In genomic region chr5:10417691-10418217, GRCm38 (mm10) we compare ENCODE assay signal across 34 mouse cellular contexts.
A peak's percentile ranks its signal among the peaks of the same experiment; 100 is the strongest.
DNase-seq lines count a peak whose midpoint lies in the region; ATAC-seq lines count a peak whose summit lies in the region.
"Had no signal": no experiment of that assay in that cellular context is flagged by ENCODE, and none has a peak within 500 bp of the region (broad histone marks: within the 10 kb centered on the region; RNA-seq: fewer than 3 reads in every experiment).

No protein-coding gene starts in this region.

- peak; percentile 4 for DNase-seq in embryo, embryonic 10 days (ENCODE audit: low spot score)
- DNase-seq in embryo, embryonic 9.5 days (ENCODE audit: extremely low spot score), result no peak
- DNase-seq in A20 (ENCODE audit: low read depth, low spot score), result peak; percentile 37
- DNase-seq in kidney, adult 18-20 months, result no peak
- DNase-seq: adrenal gland, postnatal 14 days; cerebellum, adult 18-20 months; cerebellum, postnatal 14 days; gastrocnemius, adult 2 months; gastrocnemius, postnatal 36 days; heart, adult 2 months; heart, postnatal 10 days; kidney, adult 2 months; kidney, postnatal 36 days; layer of hippocampus, adult 9-11 months; lung, embryonic 14.5 days; lung, postnatal 14 days; right cerebral cortex, adult 18-20 months; right cerebral cortex, postnatal 4 days; thymus, adult 18-20 months; thymus, postnatal 25 days had no signal

- peaks cover 9% of the 10 kb centered on the region for H3K4me1 ChIP-seq in forebrain, embryonic 15.5 days
- H3K4me1 ChIP-seq in midbrain, embryonic 13.5 days (replicated peaks), result peaks cover 20% of the 10 kb centered on the region
- H3K4me1 ChIP-seq in intestine, embryonic 16.5 days (ENCODE audit: control insufficient read depth, insufficient read depth, low read length), result no peaks in the 10 kb centered on the region
- H3K4me1 ChIP-seq in heart, embryonic 12.5 days (replicated peaks), result no peaks in the 10 kb centered on the region
- H3K4me1 ChIP-seq: embryonic facial prominence, embryonic 15.5 days; heart, embryonic 13.5 days; hindbrain, embryonic 10.5 days; hindbrain, embryonic 15.5 days; limb, embryonic 12.5 days; liver, embryonic 15.5 days; neural tube, embryonic 12.5 days had no signal

- no peak overlapping the region for H3K4me2 ChIP-seq in forebrain, embryonic 15.5 days (replicated peaks)
- no peak overlapping the region for H3K4me2 ChIP-seq in midbrain, embryonic 13.5 days (replicated peaks)
- no peak overlapping the region for H3K4me2 ChIP-seq in intestine, embryonic 16.5 days (ENCODE audit: low read depth, low read length)
- H3K4me2 ChIP-seq in heart, embryonic 12.5 days, result no peak overlapping the region
- H3K4me2 ChIP-seq: embryonic facial prominence, embryonic 15.5 days; heart, embryonic 13.5 days; hindbrain, embryonic 15.5 days; limb, embryonic 12.5 days; liver, embryonic 15.5 days; lung, embryonic 14.5 days; neural tube, embryonic 12.5 days had no signal

- no peaks in the 10 kb centered on the region for H3K36me3 ChIP-seq in forebrain, embryonic 15.5 days
- no peaks in the 10 kb centered on the region for H3K36me3 ChIP-seq in midbrain, embryonic 13.5 days
- H3K36me3 ChIP-seq in intestine, embryonic 16.5 days (ENCODE audit: control insufficient read depth, insufficient read depth, low read length), result no peaks in the 10 kb centered on the region
- no peaks in the 10 kb centered on the region for H3K36me3 ChIP-seq in heart, embryonic 12.5 days
- H3K36me3 ChIP-seq: embryonic facial prominence, embryonic 15.5 days; heart, embryonic 13.5 days; hindbrain, embryonic 10.5 days; hindbrain, embryonic 15.5 days; limb, embryonic 12.5 days; liver, embryonic 15.5 days; neural tube, embryonic 12.5 days had no signal

- H3K9ac ChIP-seq in forebrain, embryonic 15.5 days (replicated peaks), result no peak overlapping the region
- no peak overlapping the region for H3K9ac ChIP-seq in midbrain, embryonic 13.5 days (replicated peaks)
- H3K9ac ChIP-seq in intestine, embryonic 16.5 days (ENCODE audit: low read depth, low read length), result no peak overlapping the region
- no peak overlapping the region for H3K9ac ChIP-seq in heart, embryonic 12.5 days
- H3K9ac ChIP-seq: embryonic facial prominence, embryonic 15.5 days; heart, embryonic 13.5 days; hindbrain, embryonic 15.5 days; limb, embryonic 12.5 days; liver, embryonic 15.5 days; lung, embryonic 14.5 days; neural tube, embryonic 12.5 days had no signal

- no peak overlapping the region for H3K27ac ChIP-seq in forebrain, embryonic 15.5 days (replicated peaks)
- no peak overlapping the region; the same call in 1 of the 2 replicates for H3K27ac ChIP-seq in midbrain, embryonic 13.5 days
- no peak overlapping the region for H3K27ac ChIP-seq in intestine, embryonic 16.5 days (ENCODE audit: low read length)
- no peak overlapping the region for H3K27ac ChIP-seq in heart, embryonic 12.5 days (ENCODE audit: poor library complexity, severe bottlenecking)
- H3K27ac ChIP-seq: embryonic facial prominence, embryonic 15.5 days; gastrocnemius, adult 2 months; heart, adult 2 months; heart, embryonic 13.5 days; hindbrain, embryonic 10.5 days; hindbrain, embryonic 15.5 days; limb, embryonic 12.5 days; liver, embryonic 15.5 days; neural tube, embryonic 12.5 days; stomach, postnatal 0 days had no signal

- H3K9me3 ChIP-seq in forebrain, embryonic 15.5 days, result no peaks in the 10 kb centered on the region
- H3K9me3 ChIP-seq in midbrain, embryonic 13.5 days, result no peaks in the 10 kb centered on the region
- H3K9me3 ChIP-seq in intestine, embryonic 16.5 days (ENCODE audit: control insufficient read depth, low read length), result no peaks in the 10 kb centered on the region
- H3K9me3 ChIP-seq in heart, embryonic 12.5 days (replicated peaks), result no peaks in the 10 kb centered on the region
- H3K9me3 ChIP-seq: embryonic facial prominence, embryonic 15.5 days; heart, embryonic 13.5 days; hindbrain, embryonic 10.5 days; hindbrain, embryonic 15.5 days; limb, embryonic 12.5 days; liver, embryonic 15.5 days; neural tube, embryonic 12.5 days had no signal

- whole genome bisulfite sequencing in forebrain, embryonic 15.5 days, result 4% methylated on average over 2 of the region's 2 CpGs
- WGBS in midbrain, embryonic 13.5 days, result 12% methylated on average over 2 of the region's 2 CpGs
- WGBS in intestine, embryonic 16.5 days, result 57% methylated on average over 2 of the region's 2 CpGs
- 63% methylated on average over 2 of the region's 2 CpGs for WGBS in heart, embryonic 12.5 days

- 0 out of 2 replicates have a peak, but pooled peaks have one; percentile 51 for ATAC-seq in forebrain, embryonic 15.5 days (replicated peaks)
- peak; percentile 77 for ATAC-seq in midbrain, embryonic 13.5 days
- ATAC-seq in intestine, embryonic 16.5 days, result no peak
- no peak for ATAC-seq in heart, embryonic 12.5 days (ENCODE audit: insufficient number of reproducible peaks, low FRiP score)
- ATAC-seq: inflammation-experienced regulatory T-cells, adult 6 months had no signal

- no peaks in the 10 kb centered on the region for H3K27me3 ChIP-seq in forebrain, embryonic 15.5 days
- no peaks in the 10 kb centered on the region for H3K27me3 ChIP-seq in midbrain, embryonic 13.5 days
- H3K27me3 ChIP-seq in intestine, embryonic 16.5 days (replicated peaks; ENCODE audit: control insufficient read depth, insufficient read depth, low read length), result no peaks in the 10 kb centered on the region
- H3K27me3 ChIP-seq in heart, embryonic 12.5 days (replicated peaks), result no peaks in the 10 kb centered on the region
- H3K27me3 ChIP-seq: embryonic facial prominence, embryonic 15.5 days; heart, embryonic 13.5 days; hindbrain, embryonic 15.5 days; limb, embryonic 12.5 days; liver, embryonic 15.5 days; neural tube, embryonic 12.5 days had no signal

- no peak overlapping the region for H3K4me3 ChIP-seq in forebrain, embryonic 15.5 days
- H3K4me3 ChIP-seq in midbrain, embryonic 13.5 days (replicated peaks), result no peak overlapping the region
- no peak overlapping the region for H3K4me3 ChIP-seq in intestine, embryonic 16.5 days (ENCODE audit: low read length)
- H3K4me3 ChIP-seq in heart, embryonic 12.5 days, result no peak overlapping the region
- H3K4me3 ChIP-seq: embryonic facial prominence, embryonic 15.5 days; gastrocnemius, adult 2 months; heart, adult 2 months; heart, embryonic 13.5 days; hindbrain, embryonic 10.5 days; hindbrain, embryonic 15.5 days; limb, embryonic 12.5 days; liver, embryonic 15.5 days; myocyte; neural tube, embryonic 12.5 days had no signal

Comparison
In these comparisons a context has a peak if more than half of its experiments do, and no peak if none do; other contexts are left out.
1. DNase-seq: peak in embryo, embryonic 10 days (single experiment) and A20 (single experiment); none in embryo, embryonic 9.5 days (single experiment) and kidney, adult 18-20 months (single experiment).
2. ATAC-seq: peak in forebrain, embryonic 15.5 days (single experiment) and midbrain, embryonic 13.5 days (single experiment); none in intestine, embryonic 16.5 days (single experiment) and heart, embryonic 12.5 days (single experiment).